Mouse (Mus musculus) forebrain, embryonic 11.5 days (tissue): ENCODE results near the gene Olfr324. TPM values are rescaled to one million over a fixed set of nuclear protein-coding genes. Genes with fewer than 3 reads are reported as not detected.

Source experiments
- ATAC-seq: fragments of 200-750 bp; cut with Nextera tagmentation; replicated peaks from 2 replicates; pipeline ENCODE4 v1.8.0; 2017; ENCODE audit warnings: moderate TSS enrichment; ENCODE audit not compliant: low FRiP score
- DNase-seq: peaks from one replicate; pipeline ENCODE4 v3.0.0-alpha.2; 2017; ENCODE audit warnings: low spot score
- H3K27ac ChIP-seq: fragments of 300-500 bp; sonication (generic); 2 replicates; pipeline ENCODE4 v1.5.1; 2014; ENCODE audit warnings: low read depth, low read length
- H3K27me3 ChIP-seq: fragments of 300-500 bp; sonication (generic); 2 replicates; pipeline ENCODE4 v1.6.1; 2014; ENCODE audit warnings: mild to moderate bottlenecking, low read length, mixed read lengths; ENCODE audit not compliant: control insufficient read depth, insufficient read depth
- H3K36me3 ChIP-seq: fragments of 300-500 bp; sonication (generic); 2 replicates; pipeline ENCODE4 v1.6.1; 2014; ENCODE audit warnings: mild to moderate bottlenecking, low read length, moderate library complexity, mixed read lengths; ENCODE audit not compliant: control insufficient read depth, insufficient read depth
- H3K4me1 ChIP-seq: fragments of 300-500 bp; sonication (generic); replicated peaks from 2 replicates; pipeline ENCODE4 v1.6.1; 2014; ENCODE audit warnings: low read length, mixed read lengths; ENCODE audit not compliant: control insufficient read depth, insufficient read depth
- H3K4me2 ChIP-seq: fragments of 300-500 bp; sonication (generic); 2 replicates; pipeline ENCODE4 v1.6.1; 2014; ENCODE audit warnings: low read depth, mild to moderate bottlenecking, low read length, moderate library complexity, mixed read lengths; ENCODE audit not compliant: severe bottlenecking
- H3K4me3 ChIP-seq: fragments of 300-500 bp; sonication (generic); 2 replicates; pipeline ENCODE4 v1.5.1; 2014; ENCODE audit warnings: low read depth, low read length
- H3K9ac ChIP-seq: fragments of 300-500 bp; sonication (generic); 2 replicates; pipeline ENCODE4 v1.6.1; 2014; ENCODE audit warnings: low read length
- H3K9me3 ChIP-seq: fragments of 300-500 bp; sonication (generic); 2 replicates; pipeline ENCODE4 v1.6.1; 2016; ENCODE audit warnings: low read length, mixed read lengths; ENCODE audit not compliant: control insufficient read depth
- WGBS: fragments of 180-500 bp; shearing (Covaris S2); extraction: QIAGEN DNeasy Blood & Tissue Kit; methylation state at CpG from one replicate; pipeline ENCODE4 v1.1.7; 2014; 5-methylcytosine and 5-hydroxymethylcytosine counted together
- polyA plus RNA-seq: library from polyadenylated mRNA; unstranded; fragments of >200 nt; fragmentation: Nextera tagmentation; extraction: Ambion mirVana; gene quantifications from 2 replicates; pipeline ENCODE4 v1.2.1, GENCODE M21; 2014

Olfr324 gene
- polyA plus RNA-seq, 1 experiment from 2014 or later: not detected

GRCm38 (mm10) chr11:58597837-58598236 lies 2.9 kb downstream of the Olfr324 start:
- Histone ChIP-seq H3K36me3 (no peaks in the 10 kb centered on the region), H3K9me3 (no peaks in the 10 kb centered on the region), H3K27me3 (no peaks in the 10 kb centered on the region), H3K4me3 (no peak overlapping the region), H3K27ac (no peak overlapping the region), H3K4me1 (no peaks in the 10 kb centered on the region), H3K9ac (no peak overlapping the region), H3K4me2 (no peak overlapping the region)
- ATAC-seq (no peak), DNase-seq (no peak)
- WGBS: 88% methylated on average over 13 of the region's 13 CpGs

GRCm38 (mm10) chr11:58602062-58602461 lies 7.1 kb downstream of the Olfr324 start:
- no peak overlapping the region for H3K27ac ChIP-seq
- no peak overlapping the region for H3K4me3 ChIP-seq
- no peak overlapping the region for H3K9ac ChIP-seq
- H3K36me3 ChIP-seq: no peaks in the 10 kb centered on the region
- no peaks in the 10 kb centered on the region for H3K9me3 ChIP-seq
- DNase-seq (no peak), ATAC-seq (no peak)
- H3K4me2 ChIP-seq: no peak overlapping the region
- no peaks in the 10 kb centered on the region for H3K4me1 ChIP-seq
- no peaks in the 10 kb centered on the region for H3K27me3 ChIP-seq

- H3K9me3 ChIP-seq: no peaks in the 10 kb centered on the region
- 82% methylated on average over 6 of the region's 6 CpGs for WGBS
- no peak overlapping the region for H3K4me2 ChIP-seq
- H3K27ac ChIP-seq: no peak overlapping the region
- no peak for ATAC-seq
- no peaks in the 10 kb centered on the region for H3K4me1 ChIP-seq
- no peak for DNase-seq
- H3K27me3 ChIP-seq: no peaks in the 10 kb centered on the region
- H3K4me3 ChIP-seq: no peak overlapping the region
- no peak overlapping the region for H3K9ac ChIP-seq
- no peaks in the 10 kb centered on the region for H3K36me3 ChIP-seq
Observed at GRCm38 (mm10) chr11:58602800-58603560, 8.1 kb downstream of the Olfr324 start.

- H3K4me2 ChIP-seq: no peak overlapping the region
- ATAC-seq (no peak), DNase-seq (no peak)
- H3K4me3 ChIP-seq: no peak overlapping the region
- WGBS: 71% methylated on average over 2 of the region's 2 CpGs
- no peak overlapping the region for H3K27ac ChIP-seq
- H3K27me3 ChIP-seq: no peaks in the 10 kb centered on the region
- no peaks in the 10 kb centered on the region for H3K4me1 ChIP-seq
- no peak overlapping the region for H3K9ac ChIP-seq
- no peaks in the 10 kb centered on the region for H3K9me3 ChIP-seq
- H3K36me3 ChIP-seq: no peaks in the 10 kb centered on the region
Observed at GRCm38 (mm10) chr11:58604688-58605087, 9.8 kb downstream of the Olfr324 start.

GRCm38 (mm10) chr11:58605228-58605627 lies 10.3 kb downstream of the Olfr324 start:
- Histone ChIP-seq H3K4me2 (no peak overlapping the region), H3K9me3 (no peaks in the 10 kb centered on the region), H3K4me3 (no peak overlapping the region), H3K27me3 (no peaks in the 10 kb centered on the region), H3K4me1 (no peaks in the 10 kb centered on the region), H3K36me3 (no peaks in the 10 kb centered on the region), H3K27ac (no peak overlapping the region), H3K9ac (no peak overlapping the region)
- ATAC-seq: no peak
- WGBS: 88% methylated on average over 3 of the region's 3 CpGs
- DNase-seq: no peak

GRCm38 (mm10) chr11:58606177-58606919 lies 11.4 kb downstream of the Olfr324 start:
- WGBS: 89% methylated on average over 12 of the region's 12 CpGs

GRCm38 (mm10) chr11:58607030-58607429 lies 12.1 kb downstream of the Olfr324 start:
- no peaks in the 10 kb centered on the region for H3K36me3 ChIP-seq
- no peak for ATAC-seq

More at GRCm38 (mm10) chr11:58606177-58606919, 11.4 kb downstream of the Olfr324 start:
- H3K4me3 ChIP-seq: no peak overlapping the region
- H3K36me3 ChIP-seq: no peaks in the 10 kb centered on the region
- no peak for ATAC-seq
- no peak overlapping the region for H3K4me2 ChIP-seq
- H3K9me3 ChIP-seq: no peaks in the 10 kb centered on the region
- H3K4me1 ChIP-seq: no peaks in the 10 kb centered on the region
- H3K27ac ChIP-seq: no peak overlapping the region
- H3K9ac ChIP-seq: no peak overlapping the region
- DNase-seq: no peak
- H3K27me3 ChIP-seq: no peaks in the 10 kb centered on the region

GRCm38 (mm10) chr11:58613359-58613758 lies 18.4 kb downstream of the Olfr324 start:
- no peak overlapping the region for H3K9ac ChIP-seq
- H3K4me2 ChIP-seq: no peak overlapping the region
- H3K4me3 ChIP-seq: no peak overlapping the region
- no peak overlapping the region for H3K27ac ChIP-seq
- ATAC-seq: no peak
- no peaks in the 10 kb centered on the region for H3K36me3 ChIP-seq
- no peaks in the 10 kb centered on the region for H3K27me3 ChIP-seq
- DNase-seq: no peak
- H3K4me1 ChIP-seq: no peaks in the 10 kb centered on the region
- WGBS: 85% methylated on average over 3 of the region's 3 CpGs
- no peaks in the 10 kb centered on the region for H3K9me3 ChIP-seq

More at GRCm38 (mm10) chr11:58607030-58607429, 12.1 kb downstream of the Olfr324 start:
- H3K27ac ChIP-seq: no peak overlapping the region
- no peak overlapping the region for H3K4me2 ChIP-seq
- no peak for DNase-seq
- H3K9me3 ChIP-seq: no peaks in the 10 kb centered on the region
- WGBS: 87% methylated on average over 6 of the region's 6 CpGs
- no peaks in the 10 kb centered on the region for H3K4me1 ChIP-seq
- no peak overlapping the region for H3K4me3 ChIP-seq
- H3K9ac ChIP-seq: no peak overlapping the region
- no peaks in the 10 kb centered on the region for H3K27me3 ChIP-seq
